Mouse (Mus musculus): ENCODE results near the gene Zkscan5. TPM values are rescaled to one million over a fixed set of nuclear protein-coding genes. Genes with fewer than 3 reads are reported as not detected.
"Not testable (repeated sequence)": the region's sequence is repeated elsewhere in the genome, so short reads cannot be mapped to it uniquely, and the experiment has no call there.

The Zkscan5 gene
- polyA plus RNA-seq, 1 experiment: 20.3 TPM

DNA sequence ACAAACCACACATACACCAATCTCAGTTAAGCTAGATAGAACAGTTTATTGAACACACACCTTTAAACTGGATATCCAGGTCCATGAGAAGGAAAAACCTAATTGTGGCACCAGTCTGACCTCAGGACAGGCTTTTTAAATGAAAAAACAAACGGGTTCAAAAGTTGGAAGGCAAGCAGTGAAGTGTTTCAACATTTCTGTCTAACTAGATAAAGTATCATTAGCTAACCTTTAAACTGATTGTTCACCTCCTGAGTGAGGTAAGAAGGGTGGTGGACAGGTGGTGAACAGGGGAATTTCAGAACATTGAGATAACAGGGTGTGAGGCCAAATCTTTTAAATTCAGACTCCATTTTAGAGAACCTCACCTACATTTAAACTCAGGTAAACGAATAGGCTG, 22.1 kb downstream of the Zkscan5 start:
- Histone ChIP-seq H3K4me1 (ENCODE audit: control insufficient read depth, insufficient read depth, low read length) (peaks cover 3% of the 10 kb centered on the region), H3K9me3 (replicated peaks; ENCODE audit: control insufficient read depth, insufficient read depth, low read length, poor library complexity, severe bottlenecking) (no peaks in the 10 kb centered on the region), H3K36me3 (ENCODE audit: control insufficient read depth, insufficient read depth, low read length, poor library complexity, severe bottlenecking) (peaks cover 1% of the 10 kb centered on the region), H3K27me3 (ENCODE audit: control insufficient read depth, insufficient read depth, low read length, poor library complexity, severe bottlenecking) (no peaks in the 10 kb centered on the region), H3K4me3 (ENCODE audit: low read depth, low read length) (no peak overlapping the region), H3K9ac (ENCODE audit: low read depth, poor library complexity, severe bottlenecking) (no peak overlapping the region), H3K27ac (ENCODE audit: insufficient read depth, low read length) (no peak overlapping the region)
- TF ChIP-seq EP300 (IDR thresholded peaks at IDR 0.05; ENCODE audit: insufficient read depth, low read depth, low read length): no peak
- no peak for TF ChIP-seq POLR2A (IDR thresholded peaks at IDR 0.05; ENCODE audit: insufficient read depth, low read length)
- TF ChIP-seq CTCF (IDR thresholded peaks at IDR 0.05; ENCODE audit: low read depth, low read length): no peak

DNA sequence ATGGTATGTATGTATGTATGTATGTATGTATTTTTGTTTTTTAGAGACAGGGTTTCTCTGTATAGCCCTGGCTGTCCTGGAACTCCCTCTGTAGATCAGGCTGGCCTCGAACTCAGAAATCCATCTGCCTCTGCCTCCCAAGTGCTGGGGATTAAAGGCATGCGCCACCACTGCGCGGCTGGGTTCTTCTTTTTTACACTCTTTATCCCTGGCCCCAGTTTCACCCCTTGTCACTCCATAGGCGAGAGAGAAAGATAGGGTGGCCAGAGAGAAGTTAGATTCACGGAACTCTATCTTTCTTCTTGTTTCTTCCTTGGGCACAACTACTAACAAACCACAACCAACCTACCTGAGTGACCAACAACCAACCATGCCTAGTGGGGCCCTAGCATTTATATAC, 24.9 kb downstream of the Zkscan5 start:
- H3K27me3 ChIP-seq (ENCODE audit: control insufficient read depth, insufficient read depth, low read length, poor library complexity, severe bottlenecking); H3K4me1 ChIP-seq (ENCODE audit: control insufficient read depth, insufficient read depth, low read length); H3K9ac ChIP-seq (ENCODE audit: low read depth, poor library complexity, severe bottlenecking); H3K4me3 ChIP-seq (ENCODE audit: low read depth, low read length); H3K27ac ChIP-seq (ENCODE audit: insufficient read depth, low read length); H3K9me3 ChIP-seq (replicated peaks; ENCODE audit: control insufficient read depth, insufficient read depth, low read length, poor library complexity, severe bottlenecking): not testable (repeated sequence)
- peaks cover 14% of the 10 kb centered on the region for H3K36me3 ChIP-seq (ENCODE audit: control insufficient read depth, insufficient read depth, low read length, poor library complexity, severe bottlenecking)

DNA sequence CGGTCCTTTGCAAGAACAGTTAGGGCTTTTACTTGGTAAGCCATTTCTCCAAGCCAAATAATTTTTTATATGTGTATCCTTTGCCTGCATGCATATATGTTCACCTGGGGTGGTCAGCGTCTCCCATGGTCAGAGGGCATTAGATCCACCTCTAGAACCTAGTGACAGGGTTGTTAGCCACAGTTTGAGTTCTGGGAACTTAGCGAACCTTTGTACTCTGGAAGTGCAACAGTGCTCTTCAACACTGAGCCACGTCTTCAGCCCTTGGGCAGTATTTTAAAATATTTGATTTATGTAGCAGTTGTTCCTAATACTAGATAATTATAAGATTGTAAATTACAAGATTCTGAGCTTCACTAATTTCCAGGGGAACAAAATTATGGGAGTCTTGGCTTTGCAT, 26.3 kb downstream of the Zkscan5 start:
- H3K4me1 ChIP-seq (ENCODE audit: control insufficient read depth, insufficient read depth, low read length): no peaks in the 10 kb centered on the region
- no peak for TF ChIP-seq EP300 (IDR thresholded peaks at IDR 0.05; ENCODE audit: insufficient read depth, low read depth, low read length)
- TF ChIP-seq POLR2A (IDR thresholded peaks at IDR 0.05; ENCODE audit: insufficient read depth, low read length): no peak
- no peak for TF ChIP-seq CTCF (IDR thresholded peaks at IDR 0.05; ENCODE audit: low read depth, low read length)
- peak overlapping the region; percentile 88 for H3K9ac ChIP-seq (ENCODE audit: low read depth, poor library complexity, severe bottlenecking)
- H3K36me3 ChIP-seq (ENCODE audit: control insufficient read depth, insufficient read depth, low read length, poor library complexity, severe bottlenecking): peaks cover 28% of the 10 kb centered on the region
- 0 out of 2 replicates have a peak overlapping the region, but pooled peaks have one; percentile 24 for H3K4me3 ChIP-seq (ENCODE audit: low read depth, low read length)
- peak overlapping the region; percentile 76 for H3K27ac ChIP-seq (ENCODE audit: insufficient read depth, low read length)
- no peaks in the 10 kb centered on the region for H3K27me3 ChIP-seq (ENCODE audit: control insufficient read depth, insufficient read depth, low read length, poor library complexity, severe bottlenecking)
- no peaks in the 10 kb centered on the region for H3K9me3 ChIP-seq (replicated peaks; ENCODE audit: control insufficient read depth, insufficient read depth, low read length, poor library complexity, severe bottlenecking)

- TF ChIP-seq POLR2A (IDR thresholded peaks at IDR 0.05; ENCODE audit: insufficient read depth, low read length) (peak; percentile 92), EP300 (IDR thresholded peaks at IDR 0.05; ENCODE audit: insufficient read depth, low read depth, low read length) (peak; percentile 91), CTCF (IDR thresholded peaks at IDR 0.05; ENCODE audit: low read depth, low read length) (no peak)
- peak within 1 kb of the TSS; percentile 79 for H3K4me3 ChIP-seq (ENCODE audit: low read depth, low read length)
- H3K36me3 ChIP-seq (ENCODE audit: control insufficient read depth, insufficient read depth, low read length, poor library complexity, severe bottlenecking): peaks cover 33% of the 10 kb centered on the region
- no peaks in the 10 kb centered on the region for H3K27me3 ChIP-seq (ENCODE audit: control insufficient read depth, insufficient read depth, low read length, poor library complexity, severe bottlenecking)
- peak within 1 kb of the TSS; percentile 76 for H3K27ac ChIP-seq (ENCODE audit: insufficient read depth, low read length)
- peak within 1 kb of the TSS; percentile 88 for H3K9ac ChIP-seq (ENCODE audit: low read depth, poor library complexity, severe bottlenecking)
- H3K9me3 ChIP-seq (replicated peaks; ENCODE audit: control insufficient read depth, insufficient read depth, low read length, poor library complexity, severe bottlenecking): no peaks in the 10 kb centered on the region
- no peaks in the 10 kb centered on the region for H3K4me1 ChIP-seq (ENCODE audit: control insufficient read depth, insufficient read depth, low read length)
Measured at GRCm38 (mm10) chr5:145231367-145231871, 27.1 kb downstream of the Zkscan5 start, which contains the start of gene Zfp655. Zfp655 (plus strand) TSS chr5:145231715.

- TF ChIP-seq POLR2A (IDR thresholded peaks at IDR 0.05; ENCODE audit: insufficient read depth, low read length): no peak
- TF ChIP-seq EP300 (IDR thresholded peaks at IDR 0.05; ENCODE audit: insufficient read depth, low read depth, low read length): no peak
- no peak for TF ChIP-seq CTCF (IDR thresholded peaks at IDR 0.05; ENCODE audit: low read depth, low read length)
- H3K27ac ChIP-seq (ENCODE audit: insufficient read depth, low read length): no peak overlapping the region
- no peaks in the 10 kb centered on the region for H3K9me3 ChIP-seq (replicated peaks; ENCODE audit: control insufficient read depth, insufficient read depth, low read length, poor library complexity, severe bottlenecking)
- no peaks in the 10 kb centered on the region for H3K4me1 ChIP-seq (ENCODE audit: control insufficient read depth, insufficient read depth, low read length)
- H3K36me3 ChIP-seq (ENCODE audit: control insufficient read depth, insufficient read depth, low read length, poor library complexity, severe bottlenecking): peaks cover 38% of the 10 kb centered on the region
- H3K9ac ChIP-seq (ENCODE audit: low read depth, poor library complexity, severe bottlenecking): peak overlapping the region; percentile 88
- H3K4me3 ChIP-seq (ENCODE audit: low read depth, low read length): peak overlapping the region; percentile 79
- no peaks in the 10 kb centered on the region for H3K27me3 ChIP-seq (ENCODE audit: control insufficient read depth, insufficient read depth, low read length, poor library complexity, severe bottlenecking)
Measured at GRCm38 (mm10) chr5:145231893-145232411, 27.6 kb downstream of the Zkscan5 start.

- Histone ChIP-seq H3K4me3 (ENCODE audit: low read depth, low read length) (no peak overlapping the region), H3K27me3 (ENCODE audit: control insufficient read depth, insufficient read depth, low read length, poor library complexity, severe bottlenecking) (no peaks in the 10 kb centered on the region), H3K9ac (ENCODE audit: low read depth, poor library complexity, severe bottlenecking) (no peak overlapping the region), H3K4me1 (ENCODE audit: control insufficient read depth, insufficient read depth, low read length) (no peaks in the 10 kb centered on the region), H3K9me3 (replicated peaks; ENCODE audit: control insufficient read depth, insufficient read depth, low read length, poor library complexity, severe bottlenecking) (no peaks in the 10 kb centered on the region), H3K27ac (ENCODE audit: insufficient read depth, low read length) (no peak overlapping the region), H3K36me3 (ENCODE audit: control insufficient read depth, insufficient read depth, low read length, poor library complexity, severe bottlenecking) (peaks cover 64% of the 10 kb centered on the region)
- TF ChIP-seq POLR2A (IDR thresholded peaks at IDR 0.05; ENCODE audit: insufficient read depth, low read length) (no peak), CTCF (IDR thresholded peaks at IDR 0.05; ENCODE audit: low read depth, low read length) (peak; percentile 44)
Measured at GRCm38 (mm10) chr5:145234636-145235035, 30.3 kb downstream of the Zkscan5 start.

Data from ES-Bruce4 (cell line).